Mouse (Mus musculus): ENCODE results near the gene Sema4d.

- no peak for TF ChIP-seq POLR2A (IDR thresholded peaks at IDR 0.05; ENCODE audit: borderline replicate concordance, control insufficient read depth, low read depth, low read length)
- no peak for TF ChIP-seq CTCF (IDR thresholded peaks at IDR 0.05; ENCODE audit: control insufficient read depth, insufficient read depth, low read length)
Measured at GRCm38 (mm10) chr13:51723114-51723513, 70.4 kb downstream of the Sema4d start.
